Mouse (Mus musculus) hindlimb bud, embryonic 11.5 days (tissue): Measurements from ENCODE around the gene Pdzk1.

Experiments
- DNase-seq: peaks from one replicate; pipeline ENCODE4 v3.0.0-alpha.2; 2012; ENCODE audit warnings: low read depth, low spot score; ENCODE audit errors: extremely low spot score

Gene Pdzk1

DNA sequence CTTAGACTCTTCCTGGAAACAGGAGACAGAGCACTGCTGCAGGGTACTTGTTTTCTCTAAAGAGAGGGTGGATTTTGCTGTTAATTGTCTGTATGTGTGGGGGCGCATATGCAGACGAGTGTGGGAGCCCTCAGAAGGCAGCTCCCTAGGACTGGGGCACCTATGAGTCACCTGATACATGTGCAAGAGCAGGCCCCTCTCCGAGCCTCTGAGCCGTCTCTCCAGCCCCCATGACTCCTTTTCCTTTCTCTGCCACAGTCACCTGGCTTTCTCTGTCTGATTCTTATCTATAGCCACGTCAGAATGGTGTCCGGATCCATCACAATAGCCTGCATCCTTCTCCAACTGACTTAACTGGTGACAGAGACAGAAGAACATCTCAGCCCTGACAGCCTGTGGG, 52.5 kb downstream of the Pdzk1 start:
- no peak for DNase-seq

DNA sequence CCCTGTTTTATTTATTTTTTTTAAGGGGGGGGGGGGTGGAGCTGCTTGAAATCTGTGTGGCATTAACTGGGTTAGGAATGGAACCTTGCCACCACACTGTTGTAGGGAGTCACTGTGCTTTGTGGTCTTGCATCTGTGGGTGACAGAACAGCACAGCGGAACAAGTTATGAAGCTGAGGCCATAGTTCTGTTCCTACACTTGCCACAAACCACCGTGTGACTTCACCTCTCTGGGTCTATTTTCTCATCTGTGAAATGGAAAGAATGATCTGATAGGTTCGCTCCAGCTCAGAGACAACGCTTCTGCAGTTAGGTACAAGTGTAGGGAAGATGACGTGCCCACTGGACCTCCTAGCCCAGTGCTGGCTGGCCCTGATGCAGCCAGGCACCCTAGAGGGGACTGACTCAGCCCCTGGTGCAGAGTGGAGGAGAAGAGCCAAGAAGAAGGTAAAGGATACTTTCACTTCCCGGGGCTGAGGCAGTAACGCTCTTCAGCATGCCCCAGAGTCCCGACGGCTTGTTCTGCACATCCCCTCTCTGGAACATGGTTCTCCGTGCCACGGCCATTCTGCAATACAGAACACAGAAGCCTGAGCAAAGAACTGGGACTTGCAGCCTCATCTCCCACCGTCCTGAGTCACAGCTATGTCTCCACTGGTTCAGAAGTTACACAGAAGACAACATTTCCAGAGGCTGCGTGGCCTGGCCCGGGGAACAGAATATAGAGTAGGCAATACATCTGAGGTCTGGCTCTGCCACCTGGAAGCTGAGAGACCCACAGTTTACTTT, 53.2 kb downstream of the Pdzk1 start:
- DNase-seq, result no peak

DNA sequence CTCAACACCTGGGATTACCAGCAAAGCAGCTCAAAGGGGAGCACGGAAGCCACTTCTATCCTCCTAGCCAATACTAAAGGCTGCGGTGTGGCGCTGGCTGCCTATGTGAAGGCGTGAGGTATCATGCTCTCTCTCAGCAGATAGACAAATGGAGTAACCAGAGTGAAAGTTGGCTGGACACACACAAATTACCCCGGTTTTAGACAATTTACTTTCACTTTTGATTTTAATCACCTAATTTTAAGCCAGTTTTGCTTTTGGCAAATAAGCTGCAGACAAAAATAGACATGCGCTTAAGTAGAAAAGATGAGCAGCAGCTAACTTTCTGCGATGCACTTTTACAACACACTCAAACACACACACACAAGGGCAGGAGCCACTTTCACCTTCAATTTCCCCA, 54.6 kb downstream of the Pdzk1 start:
- DNase-seq, result no peak

DNA sequence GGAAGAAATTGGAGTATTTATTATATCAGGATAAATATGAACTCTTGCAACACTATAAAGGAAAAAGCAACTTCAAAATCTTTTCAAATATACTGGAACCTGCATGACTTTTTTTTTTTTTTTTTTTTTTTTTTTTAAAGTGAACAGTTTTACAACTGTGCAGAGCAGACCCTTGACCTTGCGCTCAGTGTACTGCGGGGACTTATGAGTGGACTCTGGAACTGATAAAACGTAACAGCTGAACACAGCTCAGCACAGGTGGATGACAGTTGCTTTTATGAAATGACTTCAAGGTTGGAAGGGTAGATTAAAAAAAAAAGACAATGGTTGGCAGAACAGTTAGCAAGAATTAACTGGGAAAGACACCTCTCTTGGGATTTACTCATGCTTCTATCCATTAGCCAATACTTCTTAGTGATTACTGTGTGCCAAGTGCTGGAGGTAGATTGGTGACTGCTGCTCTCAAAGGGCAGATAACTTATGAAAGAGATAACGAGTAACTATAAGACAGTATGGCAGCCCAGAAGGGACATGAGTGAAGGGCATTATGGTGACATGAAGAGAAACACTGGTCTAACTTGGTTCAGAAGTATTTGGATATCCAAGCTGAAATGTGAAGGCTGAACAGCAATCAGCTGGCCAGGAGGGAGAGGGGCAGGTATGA, 73.4 kb downstream of the Pdzk1 start:
- DNase-seq, result no peak

DNA sequence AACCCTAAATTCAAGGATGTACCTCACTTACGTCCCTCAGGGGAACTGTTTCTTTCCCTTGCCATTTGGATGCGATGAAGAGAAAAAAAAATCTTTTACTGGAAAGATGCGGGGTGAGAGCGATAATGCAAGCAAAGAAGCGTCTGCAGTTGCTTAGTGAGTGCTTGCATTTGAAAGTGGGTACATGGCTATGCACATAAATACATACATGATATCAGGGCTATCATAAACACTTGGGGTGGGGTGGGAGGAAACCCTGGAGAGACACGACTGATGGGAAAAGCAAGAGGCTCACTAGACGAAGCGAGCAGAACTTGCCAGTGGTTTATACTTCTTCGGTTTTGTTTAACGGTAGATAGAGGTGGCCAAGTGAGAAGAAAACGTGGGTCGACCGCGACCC, 75.3 kb downstream of the Pdzk1 start, which contains the start of gene Gja5:
Gja5 (plus strand) TSS at position 301 of the 400 bp plus-strand sequence.
- DNase-seq, result no peak

DNA sequence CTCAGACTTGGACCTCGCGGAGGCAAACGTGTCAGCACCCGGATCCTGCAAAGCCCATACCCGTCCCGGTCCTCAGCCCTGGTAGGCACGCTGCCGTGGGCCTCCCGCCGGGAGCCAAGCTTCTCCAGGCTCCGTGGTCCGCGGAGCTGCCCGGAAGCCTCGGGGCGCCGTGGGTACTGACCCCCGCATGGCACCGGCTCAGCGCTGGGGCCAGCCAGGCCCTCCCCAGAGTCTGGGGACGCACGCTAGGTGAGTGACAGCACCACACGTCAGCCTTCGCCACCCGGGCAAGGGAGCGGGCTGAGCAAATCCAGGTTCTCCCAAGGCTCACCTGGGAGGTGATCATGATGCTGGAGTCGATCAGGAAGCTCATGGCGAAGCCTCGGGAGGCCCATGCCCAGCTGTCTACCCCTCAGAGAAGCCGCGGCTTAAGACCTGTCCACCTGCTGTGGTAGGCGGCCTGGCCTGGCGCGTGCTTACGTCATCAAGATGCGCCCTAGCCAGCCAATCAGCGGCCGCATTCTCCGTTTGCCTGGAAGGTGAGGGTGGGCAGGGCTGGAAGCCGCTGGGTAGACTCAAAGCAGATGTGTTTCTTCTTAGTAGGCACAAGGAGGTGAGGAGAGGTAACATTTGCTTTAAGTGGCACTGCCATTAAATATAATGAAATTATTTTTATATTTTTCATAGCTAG, 75.9 kb downstream of the Pdzk1 start, which contains the start of gene Gpr89:
Gpr89 (minus strand) TSS at position 496 of the 691 bp plus-strand sequence.
- DNase-seq, result peak; percentile 77

DNA sequence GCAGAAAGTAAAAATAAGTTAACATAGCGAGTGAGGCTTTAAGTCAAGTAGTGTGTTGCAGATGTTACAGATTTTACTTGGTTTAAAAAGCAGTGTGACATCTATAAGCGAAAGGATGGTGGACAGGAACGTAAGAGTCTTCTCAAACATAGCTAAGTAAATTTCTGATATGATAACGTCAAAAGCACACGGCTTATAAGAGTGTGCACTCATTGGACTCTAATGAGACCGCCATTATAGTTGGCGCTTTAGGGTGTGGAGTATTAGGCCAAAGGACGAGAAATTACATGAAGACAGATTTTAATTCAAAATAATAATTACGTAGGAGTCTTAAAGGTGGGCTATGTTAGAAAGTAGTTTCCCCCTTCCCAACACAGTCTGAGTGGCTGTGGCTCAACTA, 76.5 kb downstream of the Pdzk1 start:
- no peak for DNase-seq
